Mouse (Mus musculus): ENCODE results near the gene Pck1. TPM values are rescaled to one million over a fixed set of nuclear protein-coding genes. Genes with fewer than 3 reads are reported as not detected.

Pck1 gene
- total and polyA plus RNA-seq, 2 experiments from 2014 or later, result 0.21 TPM; not detected in 1

DNA sequence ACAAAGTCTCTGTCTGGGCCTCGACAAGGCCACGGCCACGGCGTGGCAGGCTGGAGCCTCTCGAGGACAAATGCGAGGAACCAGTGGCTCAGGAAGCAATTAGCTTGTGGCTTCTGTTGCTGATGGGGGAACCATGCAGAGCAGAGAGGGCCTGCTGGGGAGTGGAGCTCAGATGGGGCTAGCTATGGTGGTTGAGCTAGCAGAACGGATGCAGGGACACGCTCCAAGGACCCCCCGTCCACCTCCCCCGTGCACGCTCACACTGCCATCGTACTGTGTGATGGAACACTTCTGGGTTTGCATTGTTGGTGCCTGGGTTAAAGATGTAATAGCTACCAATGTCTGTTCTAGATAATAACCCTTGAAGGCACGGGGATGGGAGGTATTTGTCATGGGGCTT, 20.6 kb upstream of the Pck1 start:
- H3K9me3 ChIP-seq (ENCODE audit: low read length), result no peaks in the 10 kb centered on the region
- H3K4me2 ChIP-seq (ENCODE audit: low read depth, low read length), result no peak overlapping the region
- no peaks in the 10 kb centered on the region for H3K27me3 ChIP-seq (ENCODE audit: insufficient read depth, low read length)
- no peak for ATAC-seq
- H3K27ac ChIP-seq, result no peak overlapping the region
- H3K4me3 ChIP-seq (ENCODE audit: low read length), result no peak overlapping the region
- TF ChIP-seq CTCF (IDR thresholded peaks at IDR 0.05; ENCODE audit: low read depth), result no peak
- H3K9ac ChIP-seq (replicated peaks; ENCODE audit: low read length), result no peak overlapping the region
- H3K36me3 ChIP-seq (ENCODE audit: insufficient read depth, low read length), result no peaks in the 10 kb centered on the region
- H3K4me1 ChIP-seq (ENCODE audit: insufficient read depth, low read length), result no peaks in the 10 kb centered on the region
- 54% methylated on average over 13 of the region's 13 CpGs for WGBS
- no peak for DNase-seq (ENCODE audit: low spot score)

DNA sequence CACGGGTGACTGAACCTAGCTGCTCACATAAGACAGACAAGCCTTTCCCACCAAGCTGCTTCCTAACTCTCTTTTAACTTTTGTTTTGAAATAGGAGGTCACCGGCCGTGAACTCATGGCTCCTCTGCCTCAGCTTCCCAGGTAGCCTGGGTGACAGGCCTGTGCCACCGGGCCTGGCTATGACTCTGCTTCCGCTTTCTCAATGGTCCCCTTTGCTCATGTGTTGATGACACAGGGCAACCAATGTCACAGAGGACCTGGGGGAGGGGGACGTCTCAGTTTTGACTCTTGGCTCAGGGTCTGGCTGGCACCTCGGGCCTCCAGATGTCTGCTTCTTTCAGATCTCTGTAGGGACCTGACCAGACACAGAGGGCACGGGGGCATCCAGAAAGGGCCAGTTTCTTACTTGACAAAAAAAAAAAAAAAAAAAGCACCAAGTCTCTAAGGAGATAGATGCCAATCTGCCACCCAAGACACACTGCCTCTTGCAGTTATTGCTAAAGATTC, 20.0 kb upstream of the Pck1 start:
- H3K27ac ChIP-seq, result no peak overlapping the region
- no peaks in the 10 kb centered on the region for H3K4me1 ChIP-seq (ENCODE audit: insufficient read depth, low read length)
- ATAC-seq, result no peak
- no peak overlapping the region for H3K4me3 ChIP-seq (ENCODE audit: low read length)
- H3K4me2 ChIP-seq (ENCODE audit: low read depth, low read length), result no peak overlapping the region
- H3K9me3 ChIP-seq (ENCODE audit: low read length), result no peaks in the 10 kb centered on the region
- TF ChIP-seq CTCF (IDR thresholded peaks at IDR 0.05; ENCODE audit: low read depth), result no peak
- H3K9ac ChIP-seq (replicated peaks; ENCODE audit: low read length), result no peak overlapping the region
- no peak for DNase-seq (ENCODE audit: low spot score)
- WGBS, result 64% methylated on average over 8 of the region's 8 CpGs
- no peaks in the 10 kb centered on the region for H3K36me3 ChIP-seq (ENCODE audit: insufficient read depth, low read length)
- H3K27me3 ChIP-seq (ENCODE audit: insufficient read depth, low read length), result no peaks in the 10 kb centered on the region

GRCm38 (mm10) chr2:173134695-173135094, 18.2 kb upstream of the Pck1 start:
- TF ChIP-seq CTCF (IDR thresholded peaks at IDR 0.05; ENCODE audit: low read depth), result no peak
- no peak for DNase-seq (ENCODE audit: low spot score)
- WGBS, result 76% methylated on average over 9 of the region's 9 CpGs
- no peak overlapping the region for H3K4me3 ChIP-seq (ENCODE audit: low read length)
- no peaks in the 10 kb centered on the region for H3K36me3 ChIP-seq (ENCODE audit: insufficient read depth, low read length)
- H3K9ac ChIP-seq (replicated peaks; ENCODE audit: low read length), result no peak overlapping the region
- H3K4me2 ChIP-seq (ENCODE audit: low read depth, low read length), result no peak overlapping the region
- no peaks in the 10 kb centered on the region for H3K9me3 ChIP-seq (ENCODE audit: low read length)
- no peak for ATAC-seq
- no peaks in the 10 kb centered on the region for H3K4me1 ChIP-seq (ENCODE audit: insufficient read depth, low read length)
- no peaks in the 10 kb centered on the region for H3K27me3 ChIP-seq (ENCODE audit: insufficient read depth, low read length)
- H3K27ac ChIP-seq, result no peak overlapping the region

GRCm38 (mm10) chr2:173138323-173139239, 14.3 kb upstream of the Pck1 start:
- H3K27me3 ChIP-seq (ENCODE audit: insufficient read depth, low read length), result no peaks in the 10 kb centered on the region
- no peak for DNase-seq (ENCODE audit: low spot score)
- no peaks in the 10 kb centered on the region for H3K4me1 ChIP-seq (ENCODE audit: insufficient read depth, low read length)
- no peak overlapping the region for H3K4me3 ChIP-seq (ENCODE audit: low read length)
- 30% methylated on average over 15 of the region's 15 CpGs for WGBS
- no peaks in the 10 kb centered on the region for H3K9me3 ChIP-seq (ENCODE audit: low read length)
- no peak for ATAC-seq
- H3K27ac ChIP-seq, result no peak overlapping the region
- no peak for TF ChIP-seq CTCF (IDR thresholded peaks at IDR 0.05; ENCODE audit: low read depth)
- no peak overlapping the region for H3K4me2 ChIP-seq (ENCODE audit: low read depth, low read length)
- no peak overlapping the region for H3K9ac ChIP-seq (replicated peaks; ENCODE audit: low read length)
- no peaks in the 10 kb centered on the region for H3K36me3 ChIP-seq (ENCODE audit: insufficient read depth, low read length)

GRCm38 (mm10) chr2:173143611-173144010, 9.2 kb upstream of the Pck1 start:
- Histone ChIP-seq H3K36me3 (ENCODE audit: insufficient read depth, low read length) (no peaks in the 10 kb centered on the region), H3K9me3 (ENCODE audit: low read length) (no peaks in the 10 kb centered on the region), H3K27me3 (ENCODE audit: insufficient read depth, low read length) (no peaks in the 10 kb centered on the region), H3K4me2 (ENCODE audit: low read depth, low read length) (no peak overlapping the region), H3K27ac (no peak overlapping the region), H3K4me1 (ENCODE audit: insufficient read depth, low read length) (no peaks in the 10 kb centered on the region), H3K4me3 (ENCODE audit: low read length) (no peak overlapping the region), H3K9ac (replicated peaks; ENCODE audit: low read length) (no peak overlapping the region)
- 52% methylated on average over 11 of the region's 11 CpGs for WGBS
- DNase-seq (ENCODE audit: low spot score) (no peak), ATAC-seq (no peak)
- no peak for TF ChIP-seq CTCF (IDR thresholded peaks at IDR 0.05; ENCODE audit: low read depth)

DNA sequence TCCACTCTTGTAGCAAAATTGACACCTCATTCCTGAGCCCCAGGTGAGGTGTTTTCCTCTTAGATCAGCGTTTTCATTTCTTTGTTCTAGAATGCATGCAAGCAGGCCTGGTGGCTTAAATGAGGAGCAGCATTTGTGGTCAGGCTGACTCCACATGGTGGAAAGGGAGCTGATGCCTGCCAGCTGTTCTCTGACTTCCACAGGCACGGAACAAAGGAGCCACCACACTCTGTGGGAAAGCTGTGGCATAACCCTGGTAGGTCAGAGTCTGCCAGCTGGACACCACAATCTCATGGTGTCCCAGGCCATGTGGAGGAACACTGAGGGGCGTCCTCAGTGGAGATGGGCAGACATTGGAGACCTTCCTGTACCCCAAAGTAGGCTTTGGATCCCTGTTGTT, 7.0 kb upstream of the Pck1 start:
- H3K36me3 ChIP-seq (ENCODE audit: insufficient read depth, low read length), result no peaks in the 10 kb centered on the region
- no peaks in the 10 kb centered on the region for H3K27me3 ChIP-seq (ENCODE audit: insufficient read depth, low read length)
- no peak for TF ChIP-seq CTCF (IDR thresholded peaks at IDR 0.05; ENCODE audit: low read depth)
- no peak overlapping the region for H3K9ac ChIP-seq (replicated peaks; ENCODE audit: low read length)
- DNase-seq (ENCODE audit: low spot score) (no peak), ATAC-seq (no peak)
- no peak overlapping the region for H3K4me3 ChIP-seq (ENCODE audit: low read length)
- H3K27ac ChIP-seq, result no peak overlapping the region
- no peak overlapping the region for H3K4me2 ChIP-seq (ENCODE audit: low read depth, low read length)
- H3K9me3 ChIP-seq (ENCODE audit: low read length), result no peaks in the 10 kb centered on the region
- WGBS, result 74% methylated on average over 3 of the region's 3 CpGs
- no peaks in the 10 kb centered on the region for H3K4me1 ChIP-seq (ENCODE audit: insufficient read depth, low read length)

GRCm38 (mm10) chr2:173146728-173147127, 6.1 kb upstream of the Pck1 start:
- no peaks in the 10 kb centered on the region for H3K36me3 ChIP-seq (ENCODE audit: insufficient read depth, low read length)
- no peak overlapping the region for H3K4me2 ChIP-seq (ENCODE audit: low read depth, low read length)
- H3K27ac ChIP-seq, result no peak overlapping the region
- H3K9ac ChIP-seq (replicated peaks; ENCODE audit: low read length), result no peak overlapping the region
- no peak for DNase-seq (ENCODE audit: low spot score)
- WGBS, result 71% methylated on average over 6 of the region's 6 CpGs
- H3K4me1 ChIP-seq (ENCODE audit: insufficient read depth, low read length), result no peaks in the 10 kb centered on the region
- H3K27me3 ChIP-seq (ENCODE audit: insufficient read depth, low read length), result no peaks in the 10 kb centered on the region
- no peak overlapping the region for H3K4me3 ChIP-seq (ENCODE audit: low read length)
- ATAC-seq, result no peak
- no peaks in the 10 kb centered on the region for H3K9me3 ChIP-seq (ENCODE audit: low read length)
- no peak for TF ChIP-seq CTCF (IDR thresholded peaks at IDR 0.05; ENCODE audit: low read depth)
